Mouse (Mus musculus): ENCODE measurements around the gene Reep6.

GRCm38 (mm10) chr10:80351896-80352295, 22.1 kb downstream of the Reep6 start:
- TF ChIP-seq CTCF (IDR thresholded peaks at IDR 0.05; ENCODE audit: extremely low read depth, insufficient read length, insufficient replicate concordance, low read depth, low read length) (no peak), POLR2A (IDR thresholded peaks at IDR 0.05; ENCODE audit: low read depth, low read length) (no peak)
